Mouse (Mus musculus) midbrain, postnatal 0 days (tissue): ENCODE data around the gene Med10. TPM values are rescaled to one million over a fixed set of nuclear protein-coding genes. Genes with fewer than 3 reads are reported as not detected.
A peak's percentile ranks its signal among the peaks of the same experiment; 100 is the strongest.

ENCODE experiments used
- ATAC-seq: fragments of 200-750 bp; cut with Nextera tagmentation; 2 replicates; pipeline ENCODE4 v1.8.0; 2017; ENCODE audit warnings: moderate number of reproducible peaks, mild to moderate bottlenecking, moderate TSS enrichment, moderate library complexity; ENCODE audit not compliant: low FRiP score
- DNase-seq: peaks from one replicate; pipeline ENCODE4 v3.0.0-alpha.2; 2015; ENCODE audit warnings: low spot score
- H3K27ac ChIP-seq: fragments of 300-500 bp; sonication (generic); 2 replicates; pipeline ENCODE4 v1.5.1; 2014; ENCODE audit warnings: low read depth, mild to moderate bottlenecking, low read length, mixed read lengths
- H3K27me3 ChIP-seq: fragments of 300-500 bp; sonication (generic); 2 replicates; pipeline ENCODE4 v1.6.1; 2014; ENCODE audit warnings: low read length, control low read depth, mixed read lengths; ENCODE audit not compliant: insufficient read depth
- H3K36me3 ChIP-seq: fragments of 300-500 bp; sonication (generic); 2 replicates; pipeline ENCODE4 v1.6.1; 2014; ENCODE audit warnings: low read length, control low read depth, mixed read lengths; ENCODE audit not compliant: insufficient read depth
- H3K4me1 ChIP-seq: fragments of 300-500 bp; sonication (generic); 2 replicates; pipeline ENCODE4 v1.6.1; 2014; ENCODE audit warnings: mild to moderate bottlenecking, control low read depth, antibody characterized with exemption, low read length, mixed read lengths; ENCODE audit not compliant: insufficient read depth
- H3K4me2 ChIP-seq: fragments of 300-500 bp; sonication (generic); 2 replicates; pipeline ENCODE4 v1.6.1; 2014; ENCODE audit warnings: low read depth, mild to moderate bottlenecking, low read length, mixed read lengths; ENCODE audit not compliant: poor library complexity, severe bottlenecking
- H3K4me3 ChIP-seq: fragments of 300-500 bp; sonication (generic); 2 replicates; pipeline ENCODE4 v1.5.1; 2014; ENCODE audit warnings: low read depth, mild to moderate bottlenecking, low read length, moderate library complexity
- H3K9ac ChIP-seq: fragments of 300-500 bp; sonication (generic); replicated peaks from 2 replicates; pipeline ENCODE4 v1.6.1; 2014; ENCODE audit warnings: mild to moderate bottlenecking, low read length, moderate library complexity, mixed read lengths; ENCODE audit not compliant: poor library complexity, severe bottlenecking
- H3K9me3 ChIP-seq: fragments of 300-500 bp; sonication (generic); 2 replicates; pipeline ENCODE4 v1.6.1; 2016; ENCODE audit warnings: low read length, control low read depth
- CTCF ChIP-seq: IDR thresholded peaks from 2 replicates; pipeline ENCODE4 v1.5.1; 2016; ENCODE audit warnings: antibody characterized with exemption, mild to moderate bottlenecking
- WGBS: fragments of 180-500 bp; shearing (Covaris S2); extraction: QIAGEN DNeasy Blood & Tissue Kit; methylation state at CpG from one replicate; pipeline ENCODE4 v1.1.7; 2014; 5-methylcytosine and 5-hydroxymethylcytosine counted together
- polyA plus RNA-seq: library from polyadenylated mRNA; unstranded; fragments of >200 nt; fragmentation: Nextera tagmentation; extraction: Ambion mirVana; gene quantifications from 2 replicates; pipeline ENCODE4 v1.2.1, GENCODE M21; 2015
- total RNA-seq: library from RNA; depleted of rRNA; stranded (reverse); fragments of >200 nt; gene quantifications from 2 replicates; pipeline ENCODE4 v1.2.3, GENCODE M21; 2014; rRNA removed

Med10 gene
- total RNA-seq (47.2 and 50.5 TPM in 2 replicates), polyA plus RNA-seq (143 and 144 TPM in 2 replicates)

DNA sequence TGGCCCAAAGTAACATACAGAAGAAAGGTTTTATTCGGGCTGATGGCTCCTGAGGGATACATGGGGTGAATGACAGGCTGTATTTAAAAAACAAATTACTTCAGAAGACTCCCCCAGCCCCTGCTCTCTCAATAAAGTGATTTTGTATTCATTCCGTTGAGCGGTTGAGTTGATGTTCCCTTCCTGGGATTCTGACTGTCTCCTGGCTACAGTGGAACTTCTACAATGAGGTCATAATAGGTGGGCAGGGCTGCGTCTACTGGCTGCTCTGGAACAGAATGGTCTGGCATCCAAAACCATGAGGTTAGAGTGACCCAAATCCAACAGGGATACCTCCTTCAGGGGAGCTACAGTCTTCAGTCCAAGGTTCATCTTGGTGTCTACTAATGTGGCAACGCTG is at the start of gene Med10:
Gene Med10 (plus strand): TSS at position 301 of the 400 bp plus-strand sequence.
- Histone ChIP-seq H3K9ac (no peak within 1 kb of the TSS), H3K4me3 (no peak within 1 kb of the TSS), H3K27ac (no peak within 1 kb of the TSS), H3K4me1 (no peaks in the 10 kb centered on the region), H3K36me3 (no peaks in the 10 kb centered on the region), H3K4me2 (no peak within 1 kb of the TSS), H3K9me3 (no peaks in the 10 kb centered on the region), H3K27me3 (no peaks in the 10 kb centered on the region)
- no peak for DNase-seq
- ATAC-seq: no peak
- no peak for TF ChIP-seq CTCF
- 75% methylated on average over 5 of the region's 5 CpGs for WGBS

GRCm38 (mm10) chr13:69752875-69753274 is 49.3 kb upstream of the Med10 start:
- Histone ChIP-seq H3K27me3 (no peaks in the 10 kb centered on the region), H3K9ac (no peak overlapping the region), H3K36me3 (no peaks in the 10 kb centered on the region), H3K27ac (no peak overlapping the region), H3K9me3 (no peaks in the 10 kb centered on the region), H3K4me1 (no peaks in the 10 kb centered on the region), H3K4me2 (no peak overlapping the region), H3K4me3 (no peak overlapping the region)
- WGBS: 83% methylated on average over 2 of the region's 2 CpGs
- DNase-seq (no peak), ATAC-seq (no peak)
- no peak for TF ChIP-seq CTCF

DNA sequence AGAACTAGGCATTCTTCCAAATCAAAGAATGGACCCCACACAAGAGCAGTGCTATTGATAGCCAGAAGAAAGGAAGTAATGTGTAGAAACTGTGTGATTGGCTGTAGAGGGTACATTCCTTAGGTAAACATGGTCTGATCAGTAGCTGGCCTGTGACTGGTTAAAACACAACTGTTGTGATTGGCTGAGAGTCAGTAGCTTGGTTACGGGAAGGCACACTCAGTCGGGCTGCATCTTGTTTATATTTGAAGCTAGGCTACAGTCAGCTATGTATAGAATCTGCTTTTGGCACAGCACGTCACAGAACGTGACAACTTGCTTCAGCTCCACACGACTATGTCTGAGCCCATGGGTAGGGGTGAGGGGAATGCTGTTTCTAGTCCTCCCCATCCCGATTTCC is 43.2 kb upstream of the Med10 start:
- WGBS: 71% methylated on average over 6 of the region's 6 CpGs
- Histone ChIP-seq H3K9me3 (no peaks in the 10 kb centered on the region), H3K36me3 (no peaks in the 10 kb centered on the region), H3K4me2 (no peak overlapping the region), H3K27me3 (no peaks in the 10 kb centered on the region), H3K27ac (no peak overlapping the region), H3K9ac (no peak overlapping the region), H3K4me3 (no peak overlapping the region), H3K4me1 (no peaks in the 10 kb centered on the region)
- no peak for ATAC-seq
- DNase-seq: no peak
- TF ChIP-seq CTCF: no peak

DNA sequence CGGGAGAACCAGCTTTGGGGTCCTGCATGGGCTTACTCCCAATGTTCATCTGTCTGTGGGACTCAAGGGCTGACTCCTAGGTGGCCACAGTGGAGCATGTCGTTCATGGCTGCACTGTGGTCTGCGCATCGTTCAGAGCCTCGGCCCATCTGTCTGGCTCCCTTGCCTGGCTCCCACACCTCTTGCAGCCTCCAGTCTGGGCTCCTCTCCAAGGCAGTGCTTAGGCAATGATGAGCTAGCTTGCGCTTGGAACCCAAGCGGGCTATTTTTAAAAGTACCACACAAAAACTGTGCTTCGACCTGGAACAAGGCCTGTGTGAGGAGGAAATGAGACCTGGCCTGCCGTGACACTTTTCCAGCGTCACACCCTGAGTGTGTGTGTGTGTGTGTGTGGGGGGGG is 40.8 kb upstream of the Med10 start:
- 79% methylated on average over 10 of the region's 10 CpGs for WGBS
- Histone ChIP-seq H3K9ac (no peak overlapping the region), H3K27me3 (no peaks in the 10 kb centered on the region), H3K4me1 (no peaks in the 10 kb centered on the region), H3K4me2 (no peak overlapping the region), H3K4me3 (no peak overlapping the region), H3K27ac (no peak overlapping the region), H3K36me3 (no peaks in the 10 kb centered on the region), H3K9me3 (no peaks in the 10 kb centered on the region)
- peak; percentile 75 for DNase-seq
- no peak for ATAC-seq
- TF ChIP-seq CTCF: no peak

DNA sequence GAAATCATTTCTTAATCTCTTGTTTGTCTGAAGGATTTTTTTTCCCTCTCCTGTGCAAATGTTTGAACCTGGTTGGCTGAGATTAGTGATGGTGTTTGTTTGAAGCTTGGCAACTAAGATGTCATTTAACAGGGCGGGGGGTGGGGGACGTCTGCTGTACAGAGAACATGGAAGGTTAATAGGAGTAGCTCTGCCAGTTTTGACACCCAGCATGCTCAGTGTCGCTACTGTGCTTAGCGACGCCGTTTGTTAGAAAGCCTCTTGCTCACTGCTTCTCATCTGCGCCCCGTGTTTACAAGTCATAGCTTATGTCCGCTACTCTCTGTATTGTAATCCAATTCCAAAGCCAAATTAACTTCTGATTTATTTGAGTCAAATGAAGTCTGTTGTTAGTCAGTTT is 37.5 kb upstream of the Med10 start:
- Histone ChIP-seq H3K27ac (no peak overlapping the region), H3K9me3 (no peaks in the 10 kb centered on the region), H3K4me3 (no peak overlapping the region), H3K27me3 (no peaks in the 10 kb centered on the region), H3K4me2 (no peak overlapping the region), H3K9ac (no peak overlapping the region), H3K36me3 (no peaks in the 10 kb centered on the region), H3K4me1 (no peaks in the 10 kb centered on the region)
- ATAC-seq: no peak
- no peak for TF ChIP-seq CTCF
- WGBS: 51% methylated on average over 9 of the region's 9 CpGs
- no peak for DNase-seq

DNA sequence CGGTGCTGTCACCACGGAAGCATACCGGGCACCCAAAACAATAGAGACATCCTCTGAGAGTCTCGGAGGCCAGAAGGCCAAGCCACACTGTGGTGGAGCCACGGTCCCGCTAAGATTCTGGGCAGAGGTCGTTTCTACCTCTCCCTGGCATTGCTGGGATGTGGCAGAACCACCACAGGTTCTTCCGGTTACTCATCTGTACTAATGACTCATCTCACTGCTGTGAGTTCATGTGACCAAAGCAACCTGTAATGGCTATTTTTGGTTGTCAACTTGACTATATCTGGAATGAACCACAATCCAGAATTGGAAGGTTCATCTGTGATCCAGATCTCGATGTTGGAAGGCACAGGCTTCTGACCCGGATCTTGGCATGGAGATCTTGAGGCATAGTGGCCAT is 34.0 kb upstream of the Med10 start:
- no peaks in the 10 kb centered on the region for H3K36me3 ChIP-seq
- H3K9ac ChIP-seq: no peak overlapping the region
- H3K4me2 ChIP-seq: no peak overlapping the region
- WGBS: 90% methylated on average over 10 of the region's 10 CpGs
- H3K27ac ChIP-seq: no peak overlapping the region
- TF ChIP-seq CTCF: no peak
- no peaks in the 10 kb centered on the region for H3K9me3 ChIP-seq
- no peak for ATAC-seq
- H3K4me1 ChIP-seq: no peaks in the 10 kb centered on the region
- H3K4me3 ChIP-seq: no peak overlapping the region
- no peaks in the 10 kb centered on the region for H3K27me3 ChIP-seq
- no peak for DNase-seq
